Mouse (Mus musculus) kidney, postnatal 4 days (tissue): Measurements from ENCODE around the gene Gm11034.

Experiments used
- DNase-seq, 2 experiments: peaks; one replicate each; pipeline ENCODE4 v3.0.0; 2021; ENCODE audit warnings: mixed read lengths in 2 of 2

The Gm11034 gene

GRCm38 (mm10) chr8:72213536-72213935 is at the start of gene Gm11034:
TSS of gene Gm11034 (minus strand) at chr8:72213636.
- DNase-seq: no peak

- no peak for DNase-seq
Measured at GRCm38 (mm10) chr8:72262756-72263155, 49.3 kb upstream of the Gm11034 start.

- peak; percentile 37 to 58 for DNase-seq
Measured at GRCm38 (mm10) chr8:72261872-72262271, 48.4 kb upstream of the Gm11034 start.

GRCm38 (mm10) chr8:72261431-72261830 is 48.0 kb upstream of the Gm11034 start:
- no peak for DNase-seq

GRCm38 (mm10) chr8:72261019-72261418 is 47.6 kb upstream of the Gm11034 start:
- DNase-seq: peak; percentile 68 to 74

GRCm38 (mm10) chr8:72260585-72260984 is 47.1 kb upstream of the Gm11034 start:
- DNase-seq: no peak

GRCm38 (mm10) chr8:72259862-72260261 is 46.4 kb upstream of the Gm11034 start:
- no peak for DNase-seq

GRCm38 (mm10) chr8:72257902-72258238 is 44.4 kb upstream of the Gm11034 start:
- DNase-seq: no peak

GRCm38 (mm10) chr8:72257171-72257901 is 43.9 kb upstream of the Gm11034 start:
- peak; percentile 74 to 79 for DNase-seq

GRCm38 (mm10) chr8:72244610-72245009 is 31.2 kb upstream of the Gm11034 start:
- no peak for DNase-seq

- no peak for DNase-seq
Measured at GRCm38 (mm10) chr8:72242226-72242625, 28.8 kb upstream of the Gm11034 start.

- DNase-seq: peak in 1 of 2 experiments; percentile 26
Measured at GRCm38 (mm10) chr8:72240951-72241350, 27.5 kb upstream of the Gm11034 start.

GRCm38 (mm10) chr8:72240403-72240763 is 26.9 kb upstream of the Gm11034 start:
- DNase-seq: no peak

- DNase-seq: peak; percentile 99
Measured at GRCm38 (mm10) chr8:72239499-72240402, 26.3 kb upstream of the Gm11034 start, which contains the start of gene Ap1m1. TSS of gene Ap1m1 (plus strand) at chr8:72240018.

- no peak for DNase-seq
Measured at GRCm38 (mm10) chr8:72222656-72223055, 9.2 kb upstream of the Gm11034 start.

GRCm38 (mm10) chr8:72220758-72221157 is 7.3 kb upstream of the Gm11034 start:
- DNase-seq: no peak

- DNase-seq: peak; percentile 88 to 94
Measured at GRCm38 (mm10) chr8:72219541-72220363, 6.3 kb upstream of the Gm11034 start, which contains the start of gene Fam32a. TSS of gene Fam32a (plus strand) at chr8:72219730.

GRCm38 (mm10) chr8:72218781-72219540 is 5.5 kb upstream of the Gm11034 start:
- no peak for DNase-seq

GRCm38 (mm10) chr8:72215871-72216270 is 2.4 kb upstream of the Gm11034 start:
- DNase-seq: no peak

- peak; percentile 45 to 60 for DNase-seq
Measured at GRCm38 (mm10) chr8:72215060-72215459, 1.6 kb upstream of the Gm11034 start.

GRCm38 (mm10) chr8:72212751-72213150 is 685 bp downstream of the Gm11034 start, which contains the start of gene Cib3:
TSS of gene Cib3 (minus strand) at chr8:72212837.
- no peak for DNase-seq

- DNase-seq: no peak
Measured at GRCm38 (mm10) chr8:72211846-72212245, 1.6 kb downstream of the Gm11034 start.
